Mouse (Mus musculus): ENCODE results near the gene Hdac9.

DNA sequence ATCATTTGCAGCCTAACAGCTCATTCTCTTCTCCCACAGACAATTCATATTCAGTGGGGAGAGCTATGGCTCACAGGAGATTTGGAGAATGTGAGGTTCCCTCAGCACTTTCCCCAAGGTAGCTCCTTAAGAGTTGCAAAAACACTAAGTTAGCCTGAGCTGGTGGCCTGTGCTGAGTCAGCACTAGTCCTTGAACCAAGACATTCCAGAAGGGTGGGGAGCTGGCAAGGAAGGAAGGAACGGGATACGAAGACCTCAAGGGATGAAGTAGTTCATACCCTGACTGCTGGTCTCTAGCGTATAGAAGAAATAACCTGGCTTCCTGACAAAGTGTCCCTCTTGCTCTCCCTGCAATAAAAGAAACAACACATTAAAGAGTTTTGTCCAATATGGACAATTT, 268.1 kb downstream of the Hdac9 start:
- TF ChIP-seq CTCF (IDR thresholded peaks at IDR 0.05; ENCODE audit: low read depth, low read length) (no peak), POLR2A (IDR thresholded peaks at IDR 0.05; ENCODE audit: extremely low read depth, insufficient read depth, low read length) (no peak)

Data from liver, adult 2 months (tissue).